Mouse (Mus musculus): Measurements from ENCODE around the gene Gm2431.
"Not testable (repeated sequence)": the region's sequence is repeated elsewhere in the genome, so short reads cannot be mapped to it uniquely, and the experiment has no call there.

Gm2431 gene

GRCm38 (mm10) chr7:142258254-142258653, at the start of gene Gm2431:
Gene Gm2431, minus strand, starts transcription at chr7:142258354.
- DNase-seq (ENCODE audit: low spot score) = not testable (repeated sequence)

- DNase-seq (ENCODE audit: low spot score) = not testable (repeated sequence)
Observed at GRCm38 (mm10) chr7:142303929-142304328, 45.8 kb upstream of the Gm2431 start.

GRCm38 (mm10) chr7:142303249-142303648, 45.1 kb upstream of the Gm2431 start, which contains the start of gene Krtap5-4:
Gene Krtap5-4, plus strand, starts transcription at chr7:142303549.
- DNase-seq (ENCODE audit: low spot score) = no peak

GRCm38 (mm10) chr7:142297018-142297417, 38.9 kb upstream of the Gm2431 start, which contains the start of gene Krtap5-1:
Gene Krtap5-1, minus strand, starts transcription at chr7:142297118.
- not testable (repeated sequence) for DNase-seq (ENCODE audit: low spot score)

- DNase-seq (ENCODE audit: low spot score) = not testable (repeated sequence)
Observed at GRCm38 (mm10) chr7:142296108-142296507, 38.0 kb upstream of the Gm2431 start.

- DNase-seq (ENCODE audit: low spot score) = no peak
Observed at GRCm38 (mm10) chr7:142295418-142295817, 37.3 kb upstream of the Gm2431 start.

- DNase-seq (ENCODE audit: low spot score) = peak; percentile 53
Observed at GRCm38 (mm10) chr7:142293851-142294250, 35.7 kb upstream of the Gm2431 start.

- not testable (repeated sequence) for DNase-seq (ENCODE audit: low spot score)
Observed at GRCm38 (mm10) chr7:142285910-142286612, 27.9 kb upstream of the Gm2431 start.

- peak; percentile 77 for DNase-seq (ENCODE audit: low spot score)
Observed at GRCm38 (mm10) chr7:142285130-142285835, 27.1 kb upstream of the Gm2431 start.

- DNase-seq (ENCODE audit: low spot score) = peak; percentile 97
Observed at GRCm38 (mm10) chr7:142284615-142285080, 26.5 kb upstream of the Gm2431 start.

GRCm38 (mm10) chr7:142284023-142284591, 26.0 kb upstream of the Gm2431 start:
- DNase-seq (ENCODE audit: low spot score) = peak; percentile 80

GRCm38 (mm10) chr7:142282847-142283246, 24.7 kb upstream of the Gm2431 start:
- not testable (repeated sequence) for DNase-seq (ENCODE audit: low spot score)

- DNase-seq (ENCODE audit: low spot score) = not testable (repeated sequence)
Observed at GRCm38 (mm10) chr7:142279291-142279690, 21.1 kb upstream of the Gm2431 start.

- peak; percentile 71 for DNase-seq (ENCODE audit: low spot score)
Observed at GRCm38 (mm10) chr7:142278183-142278582, 20.0 kb upstream of the Gm2431 start.

GRCm38 (mm10) chr7:142274263-142274662, 16.1 kb upstream of the Gm2431 start, which contains the start of gene Gm4559:
Gene Gm4559, minus strand, starts transcription at chr7:142274363.
- DNase-seq (ENCODE audit: low spot score) = not testable (repeated sequence)

- DNase-seq (ENCODE audit: low spot score) = peak; percentile 28
Observed at GRCm38 (mm10) chr7:142255517-142255916, 2.6 kb downstream of the Gm2431 start.

GRCm38 (mm10) chr7:142249824-142250223, 8.3 kb downstream of the Gm2431 start:
- DNase-seq (ENCODE audit: low spot score) = peak; percentile 25

GRCm38 (mm10) chr7:142240978-142241377, 17.2 kb downstream of the Gm2431 start, which contains the start of gene Gm40460:
Gene Gm40460, minus strand, starts transcription at chr7:142241078.
- DNase-seq (ENCODE audit: low spot score) = no peak

- DNase-seq (ENCODE audit: low spot score) = no peak
Observed at GRCm38 (mm10) chr7:142231540-142231939, 26.6 kb downstream of the Gm2431 start.

- DNase-seq (ENCODE audit: low spot score) = not testable (repeated sequence)
Observed at GRCm38 (mm10) chr7:142229871-142230270, 28.3 kb downstream of the Gm2431 start, which contains the start of gene Krtap5-5. Gene Krtap5-5, minus strand, starts transcription at chr7:142229971.

- DNase-seq (ENCODE audit: low spot score) = no peak
Observed at GRCm38 (mm10) chr7:142224518-142224917, 33.6 kb downstream of the Gm2431 start.

- DNase-seq (ENCODE audit: low spot score) = not testable (repeated sequence)
Observed at GRCm38 (mm10) chr7:142212136-142212535, 46.0 kb downstream of the Gm2431 start.

All from MN1 (cell line).